Mouse (Mus musculus) brain, adult 10 weeks (tissue): ENCODE measurements around the gene H2-DMa. TPM values are rescaled to one million over a fixed set of nuclear protein-coding genes. Genes with fewer than 3 reads are reported as not detected.

ENCODE experiments used
- polyA plus RNA-seq: library from polyadenylated mRNA; stranded (reverse); fragments of 350-450 nt; fragmentation: Illumina TruSeq; extraction: RNeasy Lipid Tissue Mini Kit (QIAGEN cat#74804); gene quantifications from one replicate; pipeline ENCODE4 v1.2.3, GENCODE M21; 2015; ENCODE audit warnings: low read depth, low replicate concordance

H2-DMa gene
- polyA plus RNA-seq: 15.6 TPM

DNA sequence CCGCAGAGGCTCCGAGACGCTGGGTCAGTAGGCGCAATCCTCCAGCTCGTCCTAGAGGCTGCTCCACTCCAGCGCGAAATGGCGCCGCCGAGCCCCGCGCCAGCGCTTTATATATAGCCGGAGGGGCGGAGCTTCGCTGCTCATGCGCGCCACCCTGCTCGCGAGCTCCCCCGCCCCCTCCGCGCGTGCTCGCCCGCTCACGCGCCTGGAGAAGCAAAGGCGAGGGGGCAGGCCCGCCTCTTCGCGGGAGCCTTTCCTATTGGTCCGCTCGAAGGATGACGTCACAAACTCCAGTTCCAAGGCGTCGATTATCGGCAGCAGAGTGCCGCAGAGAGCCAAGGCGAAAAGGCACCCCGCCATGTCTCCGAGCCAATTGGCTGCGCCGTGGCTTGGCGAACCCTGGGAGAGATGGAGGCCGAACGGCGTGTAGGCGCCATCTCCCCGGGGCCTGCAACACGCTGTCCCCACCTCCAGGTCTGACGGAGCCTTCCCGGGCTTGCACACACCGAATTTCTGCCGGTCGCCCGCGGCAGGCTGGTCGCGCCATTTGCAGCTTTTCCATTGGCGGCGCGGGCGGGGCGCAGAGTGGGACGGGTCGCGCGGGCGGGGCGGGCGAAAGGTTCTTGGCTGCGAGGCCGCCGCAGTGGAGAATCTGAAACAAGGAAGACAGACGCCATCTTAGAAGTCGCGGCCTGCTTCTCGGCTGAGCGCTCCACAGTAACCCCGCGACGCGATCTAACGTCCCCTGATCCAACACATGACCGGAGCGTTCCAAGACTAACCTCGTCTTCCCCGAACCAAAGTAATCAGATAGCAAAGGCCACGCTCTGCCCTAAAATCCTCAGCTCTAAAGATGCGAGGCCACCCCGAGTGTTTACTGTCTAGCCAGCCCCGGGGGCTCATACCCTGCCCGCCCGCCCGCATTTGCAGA lies at the start of gene H2-DMa:
Gene H2-DMa, plus strand, starts transcription at position 293 of the 931 bp plus-strand sequence.

DNA sequence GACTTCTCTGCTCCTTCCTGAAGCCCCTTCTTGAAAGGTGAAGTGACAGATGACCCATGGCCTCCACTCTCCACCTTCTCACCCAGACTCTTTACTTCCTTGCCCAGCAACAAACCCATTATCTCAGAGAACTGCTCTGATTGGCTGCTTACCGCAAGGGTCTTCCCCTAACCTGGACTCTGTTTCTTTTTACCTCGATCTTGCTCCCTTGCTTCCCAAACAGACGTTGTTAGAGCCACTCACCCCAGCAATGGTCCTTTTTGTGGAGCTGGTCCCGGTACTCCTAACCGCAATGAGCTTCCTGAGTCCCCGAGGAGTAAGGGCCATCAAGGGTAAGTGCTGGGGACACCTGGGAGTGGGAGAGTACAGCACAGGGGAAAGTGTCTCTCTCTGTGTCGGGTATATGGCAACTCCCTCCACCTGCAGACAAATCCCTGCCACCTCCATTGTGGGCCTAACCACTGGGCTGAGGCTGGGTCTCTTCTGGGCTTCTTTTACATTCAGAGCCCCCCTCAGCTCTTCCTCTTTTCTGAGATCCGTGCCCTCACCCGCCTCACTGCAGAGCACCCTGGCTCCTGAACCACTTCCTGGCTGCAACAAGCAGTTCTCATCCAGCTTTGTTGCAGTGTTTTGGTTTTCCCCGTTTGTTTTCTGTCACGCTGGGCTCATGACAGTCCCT lies 27.0 kb upstream of the H2-DMa start, which contains the start of gene H2-Oa:
Gene H2-Oa, plus strand, starts transcription at position 144 of the 679 bp plus-strand sequence.

DNA sequence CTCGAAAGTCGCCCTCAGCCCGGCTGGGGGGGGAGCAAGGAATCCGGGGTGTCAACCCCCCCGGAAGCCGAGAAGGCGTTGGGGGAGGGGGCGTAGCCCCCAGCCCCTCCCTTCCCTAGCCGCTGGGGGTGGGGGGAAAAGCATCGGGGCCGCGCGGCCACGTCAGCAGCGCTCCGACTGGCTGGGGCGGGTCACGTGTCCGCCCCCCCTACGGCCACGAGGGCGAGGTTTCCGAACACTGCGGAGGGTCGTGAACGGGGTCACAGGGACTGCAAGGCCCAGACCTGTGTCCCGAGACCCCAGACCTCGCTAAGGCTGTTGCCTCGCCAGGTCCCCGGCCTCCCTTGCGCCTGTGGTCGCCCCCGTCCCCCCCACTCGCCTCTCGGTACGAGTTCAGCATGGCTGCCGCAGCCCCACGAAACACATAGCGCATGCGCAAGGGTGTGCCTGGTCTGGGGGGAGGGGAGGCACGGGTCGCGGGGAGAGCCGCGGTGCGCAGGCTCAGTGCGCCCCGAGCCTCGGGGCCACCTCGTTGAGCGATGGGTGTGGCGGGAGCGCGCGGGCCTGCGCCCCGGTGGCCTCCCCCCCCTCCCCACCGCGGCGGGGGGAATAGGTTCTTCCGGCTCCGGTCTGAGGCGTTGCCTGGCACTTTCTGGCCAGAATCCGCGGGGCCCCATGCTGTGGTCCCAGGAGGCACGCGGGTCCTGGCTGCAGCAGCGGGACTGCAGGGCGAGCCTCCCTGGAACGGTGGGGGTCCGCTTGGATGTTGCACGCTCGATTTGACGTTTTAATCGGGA lies 3.0 kb downstream of the H2-DMa start, which contains the start of gene Brd2:
Gene Brd2, minus strand, starts transcription at position 447 of the 797 bp plus-strand sequence.

DNA sequence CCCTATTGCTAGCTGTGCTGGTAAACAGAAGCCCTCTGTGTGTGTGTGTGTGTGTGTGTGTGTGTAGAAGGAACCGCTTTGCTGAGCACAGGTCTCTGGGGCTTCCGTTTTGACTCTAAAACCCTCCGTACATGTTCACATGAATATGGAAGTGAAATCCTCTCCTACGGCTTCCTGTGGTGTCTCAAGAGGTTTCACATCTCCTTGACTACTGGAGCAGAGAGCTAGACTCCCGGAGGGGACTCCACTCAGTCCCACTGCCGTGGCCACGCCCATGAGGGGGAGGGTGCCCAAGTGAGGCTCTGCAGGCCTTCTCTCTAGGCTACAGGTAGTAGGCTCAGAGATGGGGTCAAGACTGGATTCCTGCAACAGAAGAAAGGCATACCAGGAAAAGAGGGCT lies 23.7 kb downstream of the H2-DMa start, which contains the start of gene H2-DMb2:
Gene H2-DMb2, plus strand, starts transcription at position 275 of the 400 bp plus-strand sequence.

DNA sequence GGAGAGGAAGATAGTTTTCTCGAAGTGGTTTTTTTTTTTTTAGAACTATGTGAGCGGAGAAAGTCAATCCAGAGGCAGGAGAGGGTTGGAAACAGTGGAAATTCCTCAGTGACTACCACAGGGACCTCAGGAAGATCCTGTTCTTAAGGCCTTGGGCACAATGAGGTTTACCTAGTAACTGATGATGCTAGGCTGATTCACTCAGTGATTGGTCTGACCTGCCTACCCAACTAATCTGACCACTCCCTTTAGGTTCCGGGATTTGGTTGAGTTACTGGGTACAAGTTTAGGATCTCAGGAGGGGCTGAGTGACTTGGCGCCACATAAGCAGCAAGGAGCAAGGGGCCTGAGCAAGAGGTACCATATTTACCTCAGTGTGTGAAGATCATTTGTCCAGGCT lies 33.6 kb downstream of the H2-DMa start, which contains the start of gene H2-DMb1:
Gene H2-DMb1, plus strand, starts transcription at position 150 of the 400 bp plus-strand sequence.

DNA sequence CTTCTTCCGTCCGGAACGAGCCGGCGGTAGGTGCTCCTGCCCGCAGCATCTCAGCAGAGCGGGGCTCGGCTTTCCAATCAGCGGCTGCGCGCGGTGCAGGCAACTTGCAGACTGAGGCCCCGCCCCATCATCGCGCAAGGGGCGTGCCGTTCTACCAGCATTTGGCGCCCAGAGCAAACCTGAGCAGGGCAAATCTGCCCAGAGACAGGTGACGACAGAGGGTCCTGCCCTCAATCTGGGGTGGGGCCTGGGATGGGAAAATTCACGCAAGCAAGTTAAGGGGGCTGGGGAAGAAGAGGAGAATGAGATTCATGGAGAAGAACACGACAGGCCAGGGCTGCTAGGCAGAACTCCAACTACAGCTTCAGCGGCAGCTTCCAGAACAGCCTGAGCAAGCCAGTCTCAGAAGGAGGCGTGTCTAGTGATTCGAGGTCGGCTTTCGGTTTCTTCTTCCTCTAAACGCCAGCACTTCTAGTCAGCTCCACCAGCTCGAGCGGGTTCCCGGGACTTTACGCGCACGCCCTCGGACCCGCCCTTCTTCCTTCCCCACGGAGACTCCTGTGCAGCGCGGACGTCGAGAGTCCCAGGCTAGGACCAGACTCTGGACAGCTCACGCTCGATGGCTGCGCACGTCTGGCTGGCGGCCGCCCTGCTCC lies 68.0 kb downstream of the H2-DMa start, which contains the start of the genes Tap1 and Psmb9:
Gene Tap1, plus strand, starts transcription at position 293 of the 656 bp plus-strand sequence.
Gene Psmb9, minus strand, starts transcription at position 504 of the 656 bp plus-strand sequence.

Other genes with a start within 250 kb of the H2-DMa start
- gene Gm7029, start 245.7 kb upstream of the H2-DMa start, polyA plus RNA-seq: not detected
- 1.2 TPM for gene Kifc1, start 228.9 kb upstream of the H2-DMa start, polyA plus RNA-seq
- gene Platr17, start 214.4 kb upstream of the H2-DMa start, polyA plus RNA-seq: 1.1 TPM
- 20.5 TPM for gene Daxx, start 210.1 kb upstream of the H2-DMa start, polyA plus RNA-seq
- 19.5 TPM for gene Tapbp, start 203.6 kb upstream of the H2-DMa start, polyA plus RNA-seq
- gene Zbtb22, start 203.6 kb upstream of the H2-DMa start, polyA plus RNA-seq: 25.3 TPM
- gene Rgl2, start 190.0 kb upstream of the H2-DMa start, polyA plus RNA-seq: 73.9 TPM
- gene Pfdn6, start 179.2 kb upstream of the H2-DMa start, polyA plus RNA-seq: 145 TPM
- 10.6 TPM for gene Wdr46, start 178.9 kb upstream of the H2-DMa start, polyA plus RNA-seq
- 6.7 TPM for gene B3galt4, start 168.1 kb upstream of the H2-DMa start, polyA plus RNA-seq
- 65.0 TPM for gene Vps52, start 163.7 kb upstream of the H2-DMa start, polyA plus RNA-seq
- gene Rps18, start 163.5 kb upstream of the H2-DMa start, polyA plus RNA-seq: 1,085 TPM
- gene H2-K1, start 119.2 kb upstream of the H2-DMa start, polyA plus RNA-seq: 54.0 TPM
- gene Ring1, start 94.9 kb upstream of the H2-DMa start, polyA plus RNA-seq: 43.2 TPM
- 71.2 TPM for gene H2-Ke6, start 91.5 kb upstream of the H2-DMa start, polyA plus RNA-seq
- gene Slc39a7, start 87.9 kb upstream of the H2-DMa start, polyA plus RNA-seq: 90.9 TPM
- 71.9 TPM for gene Rxrb, start 87.7 kb upstream of the H2-DMa start, polyA plus RNA-seq
- 8.4 TPM for gene Col11a2, start 80.1 kb upstream of the H2-DMa start, polyA plus RNA-seq
- 1.2 TPM for gene H2-Oa, start 27.2 kb upstream of the H2-DMa start, polyA plus RNA-seq
- 127 TPM for gene Brd2, start 3.1 kb downstream of the H2-DMa start, polyA plus RNA-seq
- 0.57 TPM for gene H2-DMb2, start 23.8 kb downstream of the H2-DMa start, polyA plus RNA-seq
- gene H2-DMb1, start 33.5 kb downstream of the H2-DMa start, polyA plus RNA-seq: 2.6 TPM
- 2.1 TPM for gene Tap1, start 68.0 kb downstream of the H2-DMa start, polyA plus RNA-seq
- gene Psmb9, start 68.2 kb downstream of the H2-DMa start, polyA plus RNA-seq: 3.4 TPM
- gene Psmb8, start 78.2 kb downstream of the H2-DMa start, polyA plus RNA-seq: 7.5 TPM
- 5.0 TPM for gene Tap2, start 84.0 kb downstream of the H2-DMa start, polyA plus RNA-seq
- 1.2 TPM for gene H2-Ob, start 119.4 kb downstream of the H2-DMa start, polyA plus RNA-seq
- gene H2-Ab1, start 138.1 kb downstream of the H2-DMa start, polyA plus RNA-seq: 3.8 TPM
- 4.1 TPM for gene H2-Aa, start 168.3 kb downstream of the H2-DMa start, polyA plus RNA-seq
- 4.5 TPM for gene H2-Eb1, start 186.3 kb downstream of the H2-DMa start, polyA plus RNA-seq
- gene H2-Eb2, start 206.1 kb downstream of the H2-DMa start, polyA plus RNA-seq: 0.12 TPM
- gene Btnl2, start 235.3 kb downstream of the H2-DMa start, polyA plus RNA-seq: not detected